Mouse (Mus musculus) hindbrain, embryonic 15.5 days (tissue): ENCODE measurements around the gene Lrwd1. TPM values are rescaled to one million over a fixed set of nuclear protein-coding genes. Genes with fewer than 3 reads are reported as not detected.
"Not testable (repeated sequence)": the region's sequence is repeated elsewhere in the genome, so short reads cannot be mapped to it uniquely, and the experiment has no call there.

Experiments
- ATAC-seq: fragments of 200-750 bp; cut with Nextera tagmentation; 2 replicates; pipeline ENCODE4 v1.8.0; 2017; ENCODE audit warnings: low read depth, moderate number of reproducible peaks, moderate TSS enrichment; ENCODE audit not compliant: low FRiP score
- H3K27ac ChIP-seq: fragments of 300-500 bp; sonication (generic); replicated peaks from 2 replicates; pipeline ENCODE4 v1.5.1; 2015; ENCODE audit warnings: mild to moderate bottlenecking, inconsistent platforms
- H3K27me3 ChIP-seq: fragments of 300-500 bp; sonication (generic); 2 replicates; pipeline ENCODE4 v1.6.1; 2015; ENCODE audit warnings: control low read depth, inconsistent platforms
- H3K36me3 ChIP-seq: fragments of 300-500 bp; sonication (generic); 2 replicates; pipeline ENCODE4 v1.6.1; 2015; ENCODE audit warnings: control low read depth, inconsistent platforms
- H3K4me1 ChIP-seq: fragments of 300-500 bp; sonication (generic); replicated peaks from 2 replicates; pipeline ENCODE4 v1.6.1; 2015; ENCODE audit warnings: control low read depth, inconsistent platforms
- H3K4me2 ChIP-seq: fragments of 300-500 bp; sonication (generic); 2 replicates; pipeline ENCODE4 v1.6.1; 2015; ENCODE audit warnings: moderate library complexity, mild to moderate bottlenecking, inconsistent platforms
- H3K4me3 ChIP-seq: fragments of 300-500 bp; sonication (generic); 2 replicates; pipeline ENCODE4 v1.5.1; 2015; ENCODE audit warnings: mild to moderate bottlenecking, inconsistent platforms
- H3K9ac ChIP-seq: fragments of 300-500 bp; sonication (generic); 2 replicates; pipeline ENCODE4 v1.6.1; 2015; ENCODE audit warnings: inconsistent platforms
- H3K9me3 ChIP-seq: fragments of 300-500 bp; sonication (generic); 2 replicates; pipeline ENCODE4 v1.6.1; 2016; ENCODE audit warnings: control low read depth, inconsistent platforms
- WGBS: fragments of 180-500 bp; shearing (Covaris S2); methylation state at CpG from one replicate; pipeline ENCODE4 v1.1.7; 2015; 5-methylcytosine and 5-hydroxymethylcytosine counted together
- polyA plus RNA-seq: library from polyadenylated mRNA; unstranded; fragments of >200 nt; fragmentation: Nextera tagmentation; extraction: Ambion mirVana; gene quantifications from 2 replicates; pipeline ENCODE4 v1.2.1, GENCODE M21; 2015

Gene Lrwd1
- polyA plus RNA-seq, 1 experiment from 2014 or later, result 25.9 TPM

GRCm38 (mm10) chr5:136144606-136145430 lies 8.9 kb upstream of the Lrwd1 start:
- peaks cover 13% of the 10 kb centered on the region for H3K36me3 ChIP-seq
- H3K4me2 ChIP-seq, result no peak overlapping the region
- no peaks in the 10 kb centered on the region for H3K9me3 ChIP-seq
- no peak overlapping the region for H3K4me3 ChIP-seq
- no peaks in the 10 kb centered on the region for H3K4me1 ChIP-seq
- H3K27me3 ChIP-seq, result no peaks in the 10 kb centered on the region
- no peak for ATAC-seq
- 78% methylated on average over 12 of the region's 12 CpGs for WGBS
- H3K27ac ChIP-seq, result no peak overlapping the region
- H3K9ac ChIP-seq, result no peak overlapping the region

GRCm38 (mm10) chr5:136143161-136143755 lies 7.4 kb upstream of the Lrwd1 start:
- Histone ChIP-seq H3K27me3 (no peaks in the 10 kb centered on the region), H3K9ac (no peak overlapping the region), H3K4me2 (no peak overlapping the region), H3K9me3 (no peaks in the 10 kb centered on the region), H3K27ac (no peak overlapping the region), H3K4me3 (no peak overlapping the region), H3K4me1 (no peaks in the 10 kb centered on the region), H3K36me3 (peaks cover 18% of the 10 kb centered on the region)
- ATAC-seq, result no peak
- WGBS, result 87% methylated on average over 6 of the region's 6 CpGs

GRCm38 (mm10) chr5:136142746-136143145 lies 6.9 kb upstream of the Lrwd1 start:
- no peak for ATAC-seq
- no peaks in the 10 kb centered on the region for H3K9me3 ChIP-seq
- WGBS, result 88% methylated on average over 5 of the region's 5 CpGs

GRCm38 (mm10) chr5:136140057-136140482 lies 4.2 kb upstream of the Lrwd1 start:
- Histone ChIP-seq H3K9ac (no peak overlapping the region), H3K4me2 (no peak overlapping the region), H3K36me3 (peaks cover 18% of the 10 kb centered on the region), H3K4me1 (peaks cover 16% of the 10 kb centered on the region), H3K9me3 (no peaks in the 10 kb centered on the region), H3K27ac (no peak overlapping the region), H3K4me3 (no peak overlapping the region), H3K27me3 (no peaks in the 10 kb centered on the region)
- ATAC-seq, result no peak
- WGBS, result 91% methylated on average over 10 of the region's 10 CpGs

More at GRCm38 (mm10) chr5:136142746-136143145, 6.9 kb upstream of the Lrwd1 start:
- Histone ChIP-seq H3K27ac (no peak overlapping the region), H3K4me3 (no peak overlapping the region), H3K4me2 (no peak overlapping the region), H3K9ac (no peak overlapping the region), H3K4me1 (peaks cover under 1% of the 10 kb centered on the region; the same call in 1 of the 2 replicates), H3K27me3 (no peaks in the 10 kb centered on the region), H3K36me3 (peaks cover 18% of the 10 kb centered on the region)

GRCm38 (mm10) chr5:136139393-136139792 lies 3.5 kb upstream of the Lrwd1 start:
- Histone ChIP-seq H3K9me3 (no peaks in the 10 kb centered on the region), H3K4me3 (no peak overlapping the region), H3K4me1 (peaks cover 23% of the 10 kb centered on the region), H3K9ac (no peak overlapping the region), H3K4me2 (no peak overlapping the region), H3K27ac (no peak overlapping the region), H3K27me3 (no peaks in the 10 kb centered on the region), H3K36me3 (peaks cover 18% of the 10 kb centered on the region)
- WGBS, result 97% methylated on average over 13 of the region's 13 CpGs
- ATAC-seq, result no peak

GRCm38 (mm10) chr5:136137658-136138274 lies 1.9 kb upstream of the Lrwd1 start:
- H3K27me3 ChIP-seq, result no peaks in the 10 kb centered on the region
- H3K9me3 ChIP-seq, result no peaks in the 10 kb centered on the region
- 75% methylated on average over 13 of the region's 13 CpGs for WGBS
- H3K4me2 ChIP-seq, result no peak overlapping the region
- ATAC-seq, result no peak
- H3K9ac ChIP-seq, result no peak overlapping the region
- no peak overlapping the region for H3K27ac ChIP-seq
- H3K4me3 ChIP-seq, result no peak overlapping the region
- peaks cover 23% of the 10 kb centered on the region for H3K4me1 ChIP-seq
- H3K36me3 ChIP-seq, result peaks cover 18% of the 10 kb centered on the region

GRCm38 (mm10) chr5:136136292-136136990 lies 567 bp upstream of the Lrwd1 start:
- WGBS, result 8% methylated on average over 20 of the region's 20 CpGs

GRCm38 (mm10) chr5:136122165-136122564 lies 13.7 kb downstream of the Lrwd1 start:
- Histone ChIP-seq H3K9me3 (no peaks in the 10 kb centered on the region), H3K4me3 (no peak overlapping the region), H3K4me2 (no peak overlapping the region), H3K9ac (no peak overlapping the region), H3K4me1 (peaks cover 16% of the 10 kb centered on the region), H3K27me3 (no peaks in the 10 kb centered on the region), H3K27ac (no peak overlapping the region), H3K36me3 (peaks cover 60% of the 10 kb centered on the region)
- ATAC-seq, result no peak
- WGBS, result 90% methylated on average over 10 of the region's 10 CpGs

More at GRCm38 (mm10) chr5:136136292-136136990, 567 bp upstream of the Lrwd1 start:
- H3K36me3 ChIP-seq, result peaks cover 22% of the 10 kb centered on the region
- peak overlapping the region; percentile 63 for H3K4me3 ChIP-seq
- ATAC-seq, result no peak
- no peaks in the 10 kb centered on the region for H3K9me3 ChIP-seq
- H3K4me2 ChIP-seq, result peak overlapping the region; percentile 71
- peak overlapping the region; percentile 68; the same call in 1 of the 2 replicates for H3K27ac ChIP-seq
- H3K27me3 ChIP-seq, result no peaks in the 10 kb centered on the region
- peak overlapping the region; percentile 61 for H3K9ac ChIP-seq
- H3K4me1 ChIP-seq, result peaks cover 23% of the 10 kb centered on the region

GRCm38 (mm10) chr5:136116784-136117112 lies 19.1 kb downstream of the Lrwd1 start:
- no peaks in the 10 kb centered on the region for H3K27me3 ChIP-seq
- H3K9ac ChIP-seq, result peak overlapping the region; percentile 79
- H3K4me2 ChIP-seq, result peak overlapping the region; percentile 92
- 0% methylated on average over 22 of the region's 22 CpGs for WGBS
- ATAC-seq, result peak; percentile 64
- peak overlapping the region; percentile 65 for H3K4me3 ChIP-seq
- peak overlapping the region; percentile 73 for H3K27ac ChIP-seq
- peaks cover 15% of the 10 kb centered on the region; the same call in 1 of the 2 replicates for H3K36me3 ChIP-seq
- H3K9me3 ChIP-seq, result no peaks in the 10 kb centered on the region
- H3K4me1 ChIP-seq, result peaks cover 26% of the 10 kb centered on the region

- Histone ChIP-seq H3K27me3 (no peaks in the 10 kb centered on the region), H3K4me3 (peak within 1 kb of the TSS; percentile 65), H3K4me1 (peaks cover 26% of the 10 kb centered on the region), H3K27ac (peak within 1 kb of the TSS; percentile 73), H3K36me3 (peaks cover 9% of the 10 kb centered on the region; the same call in 1 of the 2 replicates), H3K9me3 (no peaks in the 10 kb centered on the region), H3K9ac (peak within 1 kb of the TSS; percentile 79), H3K4me2 (peak within 1 kb of the TSS; percentile 92)
- ATAC-seq, result peak; percentile 96
- 3% methylated on average over 42 of the region's 42 CpGs for WGBS
Observed at GRCm38 (mm10) chr5:136115891-136116783, 19.7 kb downstream of the Lrwd1 start, which contains the start of gene Polr2j. Gene Polr2j (plus strand): TSS chr5:136116631.

- WGBS, result 42% methylated on average over 4 of the region's 4 CpGs
- H3K27ac ChIP-seq, H3K36me3 ChIP-seq, H3K27me3 ChIP-seq, H3K4me2 ChIP-seq, ATAC-seq, H3K4me3 ChIP-seq, H3K9ac ChIP-seq, H3K9me3 ChIP-seq: not testable (repeated sequence)
- peaks cover 24% of the 10 kb centered on the region for H3K4me1 ChIP-seq
Observed at GRCm38 (mm10) chr5:136113546-136113945, 22.3 kb downstream of the Lrwd1 start.
